Mouse (Mus musculus): ENCODE results near the gene Etfb. TPM values are rescaled to one million over a fixed set of nuclear protein-coding genes. Genes with fewer than 3 reads are reported as not detected.
"Not testable (repeated sequence)": the region's sequence is repeated elsewhere in the genome, so short reads cannot be mapped to it uniquely, and the experiment has no call there.

Etfb gene
- total RNA-seq (2014; rRNA removed) = 42.1 and 42.9 TPM in 2 replicates
- polyA plus RNA-seq (2015; fragmentation: Nextera tagmentation; extraction: Ambion mirVana) = 148 and 149 TPM in 2 replicates

DNA sequence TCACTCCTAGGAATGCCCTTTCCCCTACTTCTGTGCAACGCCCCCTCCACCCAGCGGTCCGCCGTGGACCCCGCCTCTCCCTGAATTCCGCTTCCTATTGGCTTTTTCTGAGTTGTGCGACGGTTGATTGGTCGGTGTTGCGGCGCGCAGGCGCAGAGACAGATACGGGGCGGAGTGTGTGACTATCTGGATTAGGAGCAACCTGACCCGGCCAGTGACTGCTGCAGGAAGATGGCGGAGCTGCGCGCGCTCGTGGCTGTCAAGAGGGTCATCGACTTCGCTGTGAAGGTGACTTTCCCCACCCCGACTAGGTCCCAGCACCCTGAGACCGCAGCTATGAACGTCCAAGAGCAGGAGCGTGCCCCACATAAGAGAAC lies at the start of gene Etfb, which contains the start of gene Gm45233:
TSS of gene Etfb (plus strand) at position 167 of the 377 bp plus-strand sequence.
TSS of gene Gm45233 (plus strand) at position 212 of the 377 bp plus-strand sequence.
- WGBS = under 1% methylated on average over 27 of the region's 27 CpGs
- H3K4me2 ChIP-seq (ENCODE audit: low read depth, low read length) = peak within 1 kb of the TSS; percentile 89

GRCm38 (mm10) chr7:43399501-43399900 lies 44.4 kb upstream of the Etfb start:
- 82% methylated on average over 2 of the region's 2 CpGs for WGBS
- ATAC-seq (no peak), DNase-seq (ENCODE audit: low spot score) (no peak)
- no peaks in the 10 kb centered on the region for H3K4me1 ChIP-seq (ENCODE audit: insufficient read depth, low read length)
- H3K4me2 ChIP-seq (ENCODE audit: low read depth, low read length) = no peak overlapping the region
- no peak overlapping the region for H3K27ac ChIP-seq
- no peaks in the 10 kb centered on the region for H3K9me3 ChIP-seq (ENCODE audit: low read length)
- no peak overlapping the region for H3K4me3 ChIP-seq (ENCODE audit: low read length)
- TF ChIP-seq CTCF (IDR thresholded peaks at IDR 0.05; ENCODE audit: low read depth) = no peak
- no peaks in the 10 kb centered on the region for H3K36me3 ChIP-seq (ENCODE audit: insufficient read depth, low read length)
- no peaks in the 10 kb centered on the region for H3K27me3 ChIP-seq (ENCODE audit: insufficient read depth, low read length)
- H3K9ac ChIP-seq (replicated peaks; ENCODE audit: low read length) = no peak overlapping the region

More for the DNA sequence above, at the start of gene Etfb, which contains the start of gene Gm45233:
- TF ChIP-seq CTCF (IDR thresholded peaks at IDR 0.05; ENCODE audit: low read depth) = peak; percentile 23
- Histone ChIP-seq H3K4me3 (ENCODE audit: low read length) (peak within 1 kb of the TSS; percentile 49), H3K9me3 (ENCODE audit: low read length) (no peaks in the 10 kb centered on the region), H3K36me3 (ENCODE audit: insufficient read depth, low read length) (no peaks in the 10 kb centered on the region), H3K9ac (replicated peaks; ENCODE audit: low read length) (peak within 1 kb of the TSS; percentile 52), H3K4me1 (ENCODE audit: insufficient read depth, low read length) (peaks cover 15% of the 10 kb centered on the region; the same call in 1 of the 2 replicates), H3K27ac (peak within 1 kb of the TSS; percentile 92), H3K27me3 (ENCODE audit: insufficient read depth, low read length) (no peaks in the 10 kb centered on the region)
- ATAC-seq (peak; percentile 98), DNase-seq (ENCODE audit: low spot score) (peak; percentile 96)

DNA sequence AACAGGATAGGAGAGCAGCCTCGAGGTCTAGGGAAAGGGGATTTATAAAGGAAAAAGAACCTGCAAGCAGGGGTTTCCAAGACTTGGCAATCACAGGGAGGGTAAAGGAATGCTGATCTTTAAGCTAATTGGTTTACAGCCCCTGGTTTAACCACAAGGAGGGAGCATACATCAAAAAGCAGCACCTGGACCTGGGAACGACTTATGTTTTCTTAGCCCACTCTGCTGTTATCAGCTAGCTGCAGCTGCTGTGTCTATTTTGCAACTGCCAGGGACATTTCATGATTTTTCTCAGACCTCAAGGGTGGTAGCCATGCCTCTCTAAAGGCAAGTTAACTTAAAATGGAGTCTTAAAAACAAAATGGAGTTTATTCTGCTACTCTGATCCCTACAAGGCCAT lies 41.2 kb upstream of the Etfb start:
- no peak overlapping the region for H3K9ac ChIP-seq (replicated peaks; ENCODE audit: low read length)
- no peak overlapping the region for H3K27ac ChIP-seq
- 52% methylated on average over 2 of the region's 2 CpGs for WGBS
- H3K4me3 ChIP-seq (ENCODE audit: low read length) = no peak overlapping the region
- no peaks in the 10 kb centered on the region for H3K9me3 ChIP-seq (ENCODE audit: low read length)
- no peak for ATAC-seq
- DNase-seq (ENCODE audit: low spot score) = no peak
- H3K36me3 ChIP-seq (ENCODE audit: insufficient read depth, low read length) = no peaks in the 10 kb centered on the region
- H3K4me2 ChIP-seq (ENCODE audit: low read depth, low read length) = no peak overlapping the region
- no peaks in the 10 kb centered on the region for H3K4me1 ChIP-seq (ENCODE audit: insufficient read depth, low read length)
- H3K27me3 ChIP-seq (ENCODE audit: insufficient read depth, low read length) = no peaks in the 10 kb centered on the region
- no peak for TF ChIP-seq CTCF (IDR thresholded peaks at IDR 0.05; ENCODE audit: low read depth)

DNA sequence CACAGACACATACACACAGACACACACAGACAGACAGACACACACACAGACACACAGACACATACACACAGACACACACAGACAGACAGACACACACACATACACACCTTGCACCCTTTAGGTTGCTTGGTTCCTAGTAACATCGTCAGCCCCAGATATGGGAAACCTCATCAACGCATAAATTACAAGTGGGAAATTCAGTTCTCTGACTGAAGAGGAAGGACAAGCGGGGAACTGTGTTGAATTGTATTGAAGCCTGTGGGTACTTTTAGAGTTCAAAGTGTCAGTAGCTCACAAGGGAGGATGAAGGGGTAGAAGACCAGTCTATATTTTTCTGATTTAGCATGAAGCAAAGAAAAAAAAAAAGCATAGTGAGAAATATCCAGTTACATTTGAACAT lies 36.3 kb upstream of the Etfb start:
- no peak for DNase-seq (ENCODE audit: low spot score)
- Histone ChIP-seq H3K4me1 (ENCODE audit: insufficient read depth, low read length) (no peaks in the 10 kb centered on the region), H3K9ac (replicated peaks; ENCODE audit: low read length) (no peak overlapping the region), H3K4me2 (ENCODE audit: low read depth, low read length) (no peak overlapping the region), H3K27ac (no peak overlapping the region), H3K27me3 (ENCODE audit: insufficient read depth, low read length) (no peaks in the 10 kb centered on the region), H3K36me3 (ENCODE audit: insufficient read depth, low read length) (no peaks in the 10 kb centered on the region), H3K4me3 (ENCODE audit: low read length) (no peak overlapping the region), H3K9me3 (ENCODE audit: low read length) (no peaks in the 10 kb centered on the region)
- no peak for ATAC-seq
- no peak for TF ChIP-seq CTCF (IDR thresholded peaks at IDR 0.05; ENCODE audit: low read depth)
- 83% methylated on average over 3 of the region's 3 CpGs for WGBS

DNA sequence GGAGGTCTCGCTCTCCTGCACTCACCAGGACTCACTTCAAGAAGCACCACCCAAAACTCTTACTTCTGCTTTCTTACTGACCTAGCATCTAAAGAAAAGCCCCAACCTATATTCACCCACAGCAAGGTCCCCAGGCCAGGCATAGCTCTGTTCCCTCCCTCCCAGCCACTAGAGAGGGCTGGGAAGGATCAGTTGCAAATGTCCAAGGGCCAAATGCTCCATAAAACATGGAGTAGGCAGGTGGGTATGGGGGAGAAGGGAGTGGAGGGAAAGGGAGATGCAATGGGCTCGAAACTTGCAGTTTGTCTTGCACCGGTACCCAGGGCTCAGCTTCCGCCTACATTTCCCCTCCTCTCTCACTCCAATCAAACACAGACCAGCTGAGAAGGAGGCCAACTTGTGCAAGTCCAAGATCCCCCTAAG lies 35.7 kb upstream of the Etfb start, which contains the start of gene Siglecg:
TSS of gene Siglecg (plus strand) at position 74 of the 423 bp plus-strand sequence.
- 91% methylated on average over 4 of the region's 4 CpGs for WGBS
- H3K9me3 ChIP-seq (ENCODE audit: low read length) = no peaks in the 10 kb centered on the region
- TF ChIP-seq CTCF (IDR thresholded peaks at IDR 0.05; ENCODE audit: low read depth) = no peak
- DNase-seq (ENCODE audit: low spot score) = no peak
- H3K4me3 ChIP-seq (ENCODE audit: low read length) = no peak within 1 kb of the TSS
- no peak for ATAC-seq
- no peak within 1 kb of the TSS for H3K4me2 ChIP-seq (ENCODE audit: low read depth, low read length)
- no peaks in the 10 kb centered on the region for H3K36me3 ChIP-seq (ENCODE audit: insufficient read depth, low read length)
- no peaks in the 10 kb centered on the region for H3K27me3 ChIP-seq (ENCODE audit: insufficient read depth, low read length)
- H3K27ac ChIP-seq = no peak within 1 kb of the TSS
- H3K9ac ChIP-seq (replicated peaks; ENCODE audit: low read length) = no peak within 1 kb of the TSS
- no peaks in the 10 kb centered on the region for H3K4me1 ChIP-seq (ENCODE audit: insufficient read depth, low read length)

GRCm38 (mm10) chr7:43409084-43409483 lies 34.8 kb upstream of the Etfb start:
- no peak overlapping the region for H3K27ac ChIP-seq
- no peak for TF ChIP-seq CTCF (IDR thresholded peaks at IDR 0.05; ENCODE audit: low read depth)
- DNase-seq (ENCODE audit: low spot score) (no peak), ATAC-seq (no peak)
- 79% methylated on average over 3 of the region's 3 CpGs for WGBS
- no peak overlapping the region for H3K9ac ChIP-seq (replicated peaks; ENCODE audit: low read length)
- no peaks in the 10 kb centered on the region for H3K36me3 ChIP-seq (ENCODE audit: insufficient read depth, low read length)
- H3K27me3 ChIP-seq (ENCODE audit: insufficient read depth, low read length) = no peaks in the 10 kb centered on the region
- no peak overlapping the region for H3K4me2 ChIP-seq (ENCODE audit: low read depth, low read length)
- no peak overlapping the region for H3K4me3 ChIP-seq (ENCODE audit: low read length)
- no peaks in the 10 kb centered on the region for H3K9me3 ChIP-seq (ENCODE audit: low read length)
- no peaks in the 10 kb centered on the region for H3K4me1 ChIP-seq (ENCODE audit: insufficient read depth, low read length)

- H3K27ac ChIP-seq; H3K4me3 ChIP-seq (ENCODE audit: low read length); ATAC-seq; H3K4me1 ChIP-seq (ENCODE audit: insufficient read depth, low read length); H3K36me3 ChIP-seq (ENCODE audit: insufficient read depth, low read length); H3K9ac ChIP-seq (replicated peaks; ENCODE audit: low read length); H3K4me2 ChIP-seq (ENCODE audit: low read depth, low read length); H3K27me3 ChIP-seq (ENCODE audit: insufficient read depth, low read length); DNase-seq (ENCODE audit: low spot score); H3K9me3 ChIP-seq (ENCODE audit: low read length): not testable (repeated sequence)
- WGBS = 33% methylated on average over 4 of the region's 4 CpGs
Measured at GRCm38 (mm10) chr7:43411724-43412123, 32.2 kb upstream of the Etfb start.
